Mouse (Mus musculus) forebrain, embryonic 14.5 days (tissue): ENCODE measurements at regions not wholly inside any gene's neighbourhood (a gene's known extent, or its start where the extent isn't known, plus 50 kb on each side); places are given as distances from the start of the nearest gene placed in this dataset.
A peak's percentile ranks its signal among the peaks of the same experiment; 100 is the strongest.
"Not testable (repeated sequence)": the region's sequence is repeated elsewhere in the genome, so short reads cannot be mapped to it uniquely, and the experiment has no call there.

ENCODE experiments used
- ATAC-seq: fragments of 200-750 bp; cut with Nextera tagmentation; 2 replicates; pipeline ENCODE4 v1.8.0; 2017; ENCODE audit warnings: mild to moderate bottlenecking, moderate library complexity
- DNase-seq: peaks from one replicate; pipeline ENCODE4 v3.0.0-alpha.2; 2015; ENCODE audit warnings: low spot score
- H3K27ac ChIP-seq: fragments of 300-500 bp; sonication (generic); 2 replicates; pipeline ENCODE4 v1.5.1; 2014; ENCODE audit warnings: low read depth, mild to moderate bottlenecking, control low read depth, low read length, moderate library complexity
- H3K27me3 ChIP-seq: fragments of 300-500 bp; sonication (generic); replicated peaks from 2 replicates; pipeline ENCODE4 v1.6.1; 2014; ENCODE audit warnings: low read length, control low read depth, mixed read lengths; ENCODE audit not compliant: control insufficient read depth, insufficient read depth
- H3K36me3 ChIP-seq: fragments of 300-500 bp; sonication (generic); 2 replicates; pipeline ENCODE4 v1.6.1; 2014; ENCODE audit warnings: low read length, control low read depth; ENCODE audit not compliant: control insufficient read depth, insufficient read depth
- H3K4me1 ChIP-seq: fragments of 300-500 bp; sonication (generic); 2 replicates; pipeline ENCODE4 v1.6.1; 2014; ENCODE audit warnings: antibody characterized with exemption, low read length, control low read depth; ENCODE audit not compliant: control insufficient read depth, insufficient read depth
- H3K4me2 ChIP-seq: fragments of 300-500 bp; sonication (generic); 2 replicates; pipeline ENCODE4 v1.6.1; 2014; ENCODE audit warnings: mild to moderate bottlenecking, control low read depth, low read length
- H3K4me3 ChIP-seq: fragments of 300-500 bp; sonication (generic); 2 replicates; pipeline ENCODE4 v1.5.1; 2014; ENCODE audit warnings: low read depth, low read length, control low read depth
- H3K9ac ChIP-seq: fragments of 300-500 bp; sonication (generic); 2 replicates; pipeline ENCODE4 v1.6.1; 2014; ENCODE audit warnings: mild to moderate bottlenecking, low read length, control low read depth, moderate library complexity
- H3K9me3 ChIP-seq: fragments of 300-500 bp; sonication (generic); replicated peaks from 2 replicates; pipeline ENCODE4 v1.6.1; 2016; ENCODE audit warnings: low read length, control low read depth, mixed read lengths; ENCODE audit not compliant: control insufficient read depth
- WGBS: fragments of 180-500 bp; shearing (Covaris S2); extraction: QIAGEN DNeasy Blood & Tissue Kit; methylation state at CpG from one replicate; pipeline ENCODE4 v1.1.7; 2014; 5-methylcytosine and 5-hydroxymethylcytosine counted together

DNA sequence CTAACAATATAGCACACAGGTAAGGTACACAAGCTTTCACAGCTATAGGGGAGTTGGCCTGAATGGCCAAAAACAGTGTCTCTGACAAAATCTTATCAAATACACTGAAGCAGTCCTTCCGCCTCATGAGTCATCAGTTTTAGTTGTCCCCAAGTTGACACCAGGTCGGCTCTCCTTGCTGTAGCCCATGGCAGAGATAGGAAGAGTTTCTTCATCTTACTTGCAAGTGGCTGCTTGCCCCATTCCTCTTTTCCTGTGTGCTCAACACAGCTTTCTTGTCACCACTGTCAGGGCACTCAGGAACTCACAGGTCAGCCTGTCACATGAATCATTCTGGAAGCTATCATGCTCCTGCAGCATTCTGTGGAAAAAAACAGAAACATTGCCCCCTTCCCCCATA, 77.1 kb downstream of the Olfr721-ps1 start:
- not testable (repeated sequence) for H3K36me3 ChIP-seq, H3K4me1 ChIP-seq, H3K9ac ChIP-seq, H3K4me2 ChIP-seq, H3K27me3 ChIP-seq, ATAC-seq, H3K9me3 ChIP-seq, H3K27ac ChIP-seq, DNase-seq, H3K4me3 ChIP-seq
- 90% methylated on average over 2 of the region's 2 CpGs for WGBS

DNA sequence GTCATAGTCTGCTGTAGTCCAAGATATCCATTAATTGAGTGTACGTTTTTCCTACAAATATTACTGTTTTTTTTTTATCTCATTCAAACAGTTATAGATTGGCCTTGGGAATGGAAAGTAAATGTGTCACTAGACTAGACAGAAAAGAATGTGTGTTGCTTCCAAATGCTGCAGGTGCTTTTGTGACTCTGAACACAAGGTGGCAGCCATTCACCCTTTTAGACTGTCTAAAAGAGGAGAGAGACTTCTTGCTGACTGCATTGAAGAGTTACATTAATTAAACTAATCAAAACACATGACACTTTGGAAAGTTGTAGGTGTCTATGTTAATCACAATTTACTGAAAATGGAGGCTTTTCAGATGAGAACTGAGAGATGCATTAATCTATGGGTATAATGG, 80.7 kb downstream of the Olfr721-ps1 start:
- DNase-seq (peak; percentile 49), ATAC-seq (no peak)
- no peaks in the 10 kb centered on the region for H3K36me3 ChIP-seq
- no peak overlapping the region for H3K4me2 ChIP-seq
- no peaks in the 10 kb centered on the region for H3K4me1 ChIP-seq
- WGBS: 83% methylated on average over 1 of the region's 1 CpGs
- no peak overlapping the region for H3K27ac ChIP-seq
- H3K9ac ChIP-seq: no peak overlapping the region
- H3K27me3 ChIP-seq: no peaks in the 10 kb centered on the region
- no peaks in the 10 kb centered on the region for H3K9me3 ChIP-seq
- no peak overlapping the region for H3K4me3 ChIP-seq

DNA sequence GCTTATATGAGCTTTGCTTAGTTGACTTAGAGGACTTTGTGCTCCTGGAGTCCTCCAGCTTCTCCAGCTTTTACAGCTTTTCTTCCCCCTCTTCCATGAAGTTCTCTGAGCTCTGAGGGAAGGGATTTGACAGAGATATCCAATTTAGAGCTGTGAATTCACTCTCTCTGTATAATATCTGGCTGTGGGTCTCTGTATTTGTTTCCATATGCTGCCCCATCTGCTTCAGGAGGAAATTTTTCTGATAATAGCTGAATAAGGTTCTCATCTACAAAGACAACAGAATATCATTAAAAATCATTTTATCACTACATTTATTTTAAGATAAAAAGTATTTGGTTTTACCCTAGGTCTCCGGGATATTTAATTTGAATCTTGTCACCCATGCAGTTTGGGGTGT, 85.3 kb downstream of the Olfr721-ps1 start:
- H3K9me3 ChIP-seq: no peaks in the 10 kb centered on the region
- H3K4me1 ChIP-seq: no peaks in the 10 kb centered on the region
- H3K36me3 ChIP-seq: no peaks in the 10 kb centered on the region
- no peak overlapping the region for H3K9ac ChIP-seq
- H3K4me2 ChIP-seq: no peak overlapping the region
- H3K4me3 ChIP-seq: no peak overlapping the region
- WGBS: 94% methylated on average over 1 of the region's 1 CpGs
- no peak for ATAC-seq
- DNase-seq: no peak
- no peaks in the 10 kb centered on the region for H3K27me3 ChIP-seq
- no peak overlapping the region for H3K27ac ChIP-seq

DNA sequence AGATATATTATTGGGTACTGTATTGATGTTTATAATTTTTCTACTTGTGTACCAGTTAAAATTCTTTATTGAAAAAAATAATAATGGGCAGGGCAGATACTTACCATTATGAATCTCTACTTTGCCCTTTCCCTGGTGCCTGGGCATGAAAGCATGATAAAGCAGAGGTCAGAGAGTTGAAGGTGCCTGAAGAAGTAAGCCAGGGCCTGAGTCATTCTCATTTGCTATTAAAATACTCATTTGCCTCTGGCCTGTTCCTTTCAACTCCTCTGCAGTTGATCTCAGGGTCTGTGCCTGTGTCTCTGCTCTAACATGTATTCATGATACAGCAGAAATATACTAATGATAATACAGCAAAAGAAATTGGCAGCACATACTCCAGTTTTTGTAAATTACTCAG, 89.4 kb downstream of the Olfr721-ps1 start:
- Histone ChIP-seq H3K4me2 (no peak overlapping the region), H3K4me1 (no peaks in the 10 kb centered on the region), H3K27me3 (no peaks in the 10 kb centered on the region), H3K9me3 (no peaks in the 10 kb centered on the region), H3K9ac (no peak overlapping the region), H3K4me3 (no peak overlapping the region), H3K36me3 (no peaks in the 10 kb centered on the region), H3K27ac (no peak overlapping the region)
- ATAC-seq: no peak
- DNase-seq: no peak

DNA sequence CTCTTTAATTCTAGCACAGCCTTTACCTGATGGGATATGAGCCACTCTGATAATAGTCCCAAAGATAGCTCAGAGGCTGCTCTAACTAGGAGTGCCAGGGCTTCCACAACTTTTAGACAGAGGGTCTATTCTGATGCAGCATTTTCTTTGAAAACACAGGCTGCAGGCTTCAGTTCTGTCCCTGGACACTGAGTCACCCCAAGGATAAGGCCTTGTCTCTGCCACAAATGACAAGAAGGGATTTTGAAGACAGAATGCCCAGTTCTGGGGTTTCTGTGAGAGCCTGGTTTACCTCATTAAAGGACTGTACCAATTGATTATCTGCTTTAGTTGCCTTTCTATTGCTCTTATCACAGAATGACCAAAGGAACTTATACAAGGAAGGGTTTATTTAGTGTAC, 90.9 kb downstream of the Olfr721-ps1 start:
- Histone ChIP-seq H3K4me2 (no peak overlapping the region), H3K27ac (no peak overlapping the region), H3K4me3 (no peak overlapping the region), H3K9ac (no peak overlapping the region), H3K9me3 (no peaks in the 10 kb centered on the region), H3K36me3 (no peaks in the 10 kb centered on the region), H3K4me1 (no peaks in the 10 kb centered on the region), H3K27me3 (no peaks in the 10 kb centered on the region)
- ATAC-seq (no peak), DNase-seq (no peak)

DNA sequence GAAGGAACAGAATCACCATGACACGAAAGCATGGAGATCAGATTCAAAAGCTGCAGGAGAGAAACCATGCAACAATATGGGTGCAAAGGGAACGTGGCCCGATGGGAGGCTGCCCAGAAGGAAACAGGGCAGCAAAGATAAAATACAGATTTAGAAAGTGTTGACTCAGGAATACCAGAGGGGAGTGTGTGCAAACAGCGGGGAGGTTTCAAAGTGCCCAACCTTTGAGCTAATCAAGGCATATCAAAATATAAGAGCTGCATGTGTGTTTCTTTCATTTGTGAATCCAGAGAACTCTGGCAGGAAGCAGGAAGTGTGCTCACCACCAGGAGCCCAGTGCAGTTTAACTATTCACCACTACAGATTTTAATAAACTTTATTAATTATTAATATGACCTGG, 110.8 kb downstream of the Olfr721-ps1 start:
- no peak for ATAC-seq

DNA sequence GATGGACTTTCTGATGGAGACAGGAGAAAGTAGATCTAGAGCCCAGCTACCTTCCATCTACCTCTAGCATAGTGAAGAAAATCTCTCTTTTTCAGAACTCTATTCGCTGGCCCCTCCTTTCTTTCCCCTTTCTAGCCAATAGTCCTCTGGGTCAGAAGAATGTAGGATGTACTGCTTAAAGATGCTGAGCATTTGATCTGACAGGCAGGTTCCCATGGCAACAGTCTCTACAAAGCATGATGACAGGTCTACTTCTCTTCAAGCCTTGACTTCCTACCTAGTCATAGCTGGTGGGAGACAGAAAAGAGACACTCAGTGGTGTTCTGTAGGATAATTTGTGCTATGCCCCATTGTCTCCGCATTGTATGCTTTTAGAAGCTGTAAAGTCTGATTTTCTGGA, 112.0 kb downstream of the Olfr721-ps1 start:
- Histone ChIP-seq H3K27me3 (no peaks in the 10 kb centered on the region), H3K4me2 (no peak overlapping the region), H3K36me3 (no peaks in the 10 kb centered on the region), H3K27ac (no peak overlapping the region), H3K4me1 (no peaks in the 10 kb centered on the region), H3K9ac (no peak overlapping the region), H3K4me3 (no peak overlapping the region), H3K9me3 (no peaks in the 10 kb centered on the region)
- DNase-seq: peak; percentile 6
- no peak for ATAC-seq
- 92% methylated on average over 2 of the region's 2 CpGs for WGBS

More for the DNA sequence above, 110.8 kb downstream of the Olfr721-ps1 start:
- H3K9ac ChIP-seq: no peak overlapping the region
- no peak overlapping the region for H3K4me2 ChIP-seq
- H3K36me3 ChIP-seq: no peaks in the 10 kb centered on the region
- no peak overlapping the region for H3K4me3 ChIP-seq
- H3K4me1 ChIP-seq: no peaks in the 10 kb centered on the region
- WGBS: 90% methylated on average over 4 of the region's 4 CpGs
- DNase-seq: no peak
- H3K27me3 ChIP-seq: no peaks in the 10 kb centered on the region
- H3K9me3 ChIP-seq: no peaks in the 10 kb centered on the region
- H3K27ac ChIP-seq: no peak overlapping the region

DNA sequence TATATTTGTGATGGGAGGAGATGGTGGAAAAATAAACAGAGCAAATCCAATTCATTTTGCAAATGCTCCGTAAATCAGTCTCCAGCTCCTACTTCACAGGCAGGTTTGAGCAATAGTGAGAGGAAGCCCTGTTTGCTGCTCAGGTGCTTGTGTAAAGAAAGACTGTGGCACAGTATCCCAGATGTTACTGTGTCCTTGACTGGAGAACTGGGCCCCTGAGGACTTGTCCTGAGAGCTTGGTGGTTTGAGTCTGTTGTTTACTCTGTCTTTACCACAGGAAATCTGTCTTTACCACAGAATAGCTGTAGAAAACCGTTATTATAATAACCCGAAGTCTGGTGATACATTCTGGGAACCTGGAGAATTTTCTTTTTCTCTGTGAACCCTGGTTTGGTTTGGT, 112.4 kb downstream of the Olfr721-ps1 start:
- 89% methylated on average over 3 of the region's 3 CpGs for WGBS
- Histone ChIP-seq H3K4me2 (no peak overlapping the region), H3K4me3 (no peak overlapping the region), H3K36me3 (no peaks in the 10 kb centered on the region), H3K4me1 (no peaks in the 10 kb centered on the region), H3K9me3 (no peaks in the 10 kb centered on the region), H3K9ac (no peak overlapping the region), H3K27ac (no peak overlapping the region), H3K27me3 (no peaks in the 10 kb centered on the region)
- DNase-seq (no peak), ATAC-seq (no peak)

DNA sequence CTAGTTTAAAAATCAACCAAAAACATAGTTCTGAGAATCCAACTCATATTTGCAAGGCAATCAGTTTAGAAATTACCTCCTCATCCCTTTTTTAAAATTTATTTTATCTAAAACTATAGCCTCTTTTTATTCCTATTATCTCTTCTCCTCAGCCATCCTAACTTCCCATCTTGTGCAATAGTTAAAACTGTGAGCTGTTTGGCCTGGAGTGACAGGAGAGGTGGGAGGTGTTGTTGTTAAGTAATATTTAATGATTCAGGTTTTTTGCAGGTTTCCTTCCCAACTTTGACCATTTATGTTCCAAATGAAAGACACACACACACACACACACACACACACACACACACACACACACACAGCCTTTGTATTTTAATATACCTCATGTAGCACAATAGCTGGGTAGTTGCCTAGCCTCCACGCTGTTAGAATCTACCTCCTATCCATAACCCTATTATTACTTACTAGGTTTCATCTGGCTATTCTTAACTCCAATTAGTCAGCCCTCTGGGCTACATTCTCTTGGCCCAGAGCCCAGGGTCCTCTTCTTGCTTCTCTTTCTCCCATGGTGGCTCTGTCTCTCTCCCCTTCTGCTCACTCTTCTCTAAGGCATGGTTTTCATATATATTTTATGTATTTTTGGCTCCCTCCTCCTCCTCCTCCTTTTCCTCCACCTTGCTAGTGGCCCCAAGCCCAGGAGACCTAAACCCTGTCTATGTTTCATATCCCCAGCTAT, 113.5 kb downstream of the Olfr721-ps1 start:
- DNase-seq (no peak), ATAC-seq (no peak)

More for the DNA sequence above, 113.5 kb downstream of the Olfr721-ps1 start:
- Histone ChIP-seq H3K4me2 (no peak overlapping the region), H3K27me3 (no peaks in the 10 kb centered on the region), H3K9me3 (no peaks in the 10 kb centered on the region), H3K27ac (no peak overlapping the region), H3K4me1 (no peaks in the 10 kb centered on the region), H3K36me3 (no peaks in the 10 kb centered on the region), H3K4me3 (no peak overlapping the region), H3K9ac (no peak overlapping the region)
- 60% methylated on average over 1 of the region's 1 CpGs for WGBS
